Mouse (Mus musculus) spleen, adult 2 months (tissue): ENCODE measurements around the gene Ptprn2. TPM values are rescaled to one million over a fixed set of nuclear protein-coding genes. Genes with fewer than 3 reads are reported as not detected.

Experiments used
- DNase-seq, 2 experiments: peaks; one replicate each; pipeline versions ENCODE4 v3.0.0 to v3.0.0-alpha.2; 2012 to 2021; ENCODE audit warnings: low spot score in 2 of 2, low read depth in 1 of 2
- H3K27ac ChIP-seq: fragments of 200-500 bp; 2 replicates; pipeline ENCODE4 v1.5.1; 2012; ENCODE audit warnings: low read length, inconsistent platforms; ENCODE audit not compliant: insufficient read depth
- H3K27me3 ChIP-seq: fragments of 200-500 bp; 2 replicates; pipeline ENCODE4 v1.6.1; 2012; ENCODE audit warnings: mild to moderate bottlenecking, moderate library complexity, low read length, inconsistent platforms; ENCODE audit not compliant: control insufficient read depth, insufficient read depth
- H3K36me3 ChIP-seq: fragments of 200-500 bp; 2 replicates; pipeline ENCODE4 v1.6.1; 2012; ENCODE audit warnings: mild to moderate bottlenecking, low read length, inconsistent platforms; ENCODE audit not compliant: control insufficient read depth, insufficient read depth
- H3K4me1 ChIP-seq: fragments of 200-500 bp; 2 replicates; pipeline ENCODE4 v1.6.1; 2011; ENCODE audit warnings: inconsistent platforms; ENCODE audit not compliant: control insufficient read depth, insufficient read depth, insufficient read length
- H3K4me3 ChIP-seq: fragments of 200-500 bp; 2 replicates; pipeline ENCODE4 v1.5.1; 2011; ENCODE audit warnings: mild to moderate bottlenecking, inconsistent platforms; ENCODE audit not compliant: insufficient read depth, insufficient read length; ENCODE audit errors: extremely low read depth
- CTCF ChIP-seq: fragments of 200-500 bp; IDR thresholded peaks from 2 replicates; pipeline ENCODE4 v1.5.1; 2011; ENCODE audit warnings: mild to moderate bottlenecking, inconsistent platforms; ENCODE audit not compliant: insufficient read depth, insufficient read length, insufficient replicate concordance; ENCODE audit errors: extremely low read depth
- POLR2A ChIP-seq: fragments of 200-500 bp; IDR thresholded peaks from 2 replicates; pipeline ENCODE4 v1.6.1; 2011; ENCODE audit warnings: low read depth, low read length, inconsistent platforms
- WGBS: fragments of 180-500 bp; shearing (Covaris S2); methylation state at CpG from one replicate; pipeline ENCODE4 v1.1.7; 2018; 5-methylcytosine and 5-hydroxymethylcytosine counted together
- polyA plus RNA-seq: library from polyadenylated mRNA; depleted of rRNA; stranded (reverse); fragments of >200 nt; gene quantifications from 2 replicates; pipeline ENCODE4 v1.2.3, GENCODE M21; 2012

Gene Ptprn2
- polyA plus RNA-seq, 1 experiment = 0.96 TPM

DNA sequence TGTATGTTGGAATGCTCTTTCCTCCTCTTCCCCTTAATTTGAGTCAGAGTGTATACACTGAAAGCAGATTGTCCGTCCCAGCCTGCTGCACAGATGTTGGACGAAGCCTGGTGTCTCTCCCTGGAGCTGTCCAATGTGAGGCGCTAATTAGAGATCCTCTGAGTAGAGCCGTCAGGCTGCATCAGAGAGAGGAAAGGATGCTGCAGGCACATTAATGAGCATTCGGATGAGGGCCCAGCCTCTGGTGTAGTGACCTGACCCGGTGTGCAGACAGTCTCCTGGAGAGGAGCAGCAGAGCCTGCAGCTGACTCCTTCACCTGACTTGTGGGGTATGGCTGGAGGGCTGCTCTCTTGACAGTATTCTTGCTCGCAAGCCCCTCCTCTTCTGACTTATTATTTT is 370.8 kb downstream of the Ptprn2 start:
- no peak overlapping the region for H3K4me3 ChIP-seq
- no peak overlapping the region for H3K27ac ChIP-seq
- H3K27me3 ChIP-seq = no peaks in the 10 kb centered on the region
- no peak for TF ChIP-seq CTCF
- TF ChIP-seq POLR2A = no peak
- 78% methylated on average over 7 of the region's 7 CpGs for WGBS
- H3K4me1 ChIP-seq = no peaks in the 10 kb centered on the region
- no peaks in the 10 kb centered on the region for H3K36me3 ChIP-seq
- no peak for DNase-seq

DNA sequence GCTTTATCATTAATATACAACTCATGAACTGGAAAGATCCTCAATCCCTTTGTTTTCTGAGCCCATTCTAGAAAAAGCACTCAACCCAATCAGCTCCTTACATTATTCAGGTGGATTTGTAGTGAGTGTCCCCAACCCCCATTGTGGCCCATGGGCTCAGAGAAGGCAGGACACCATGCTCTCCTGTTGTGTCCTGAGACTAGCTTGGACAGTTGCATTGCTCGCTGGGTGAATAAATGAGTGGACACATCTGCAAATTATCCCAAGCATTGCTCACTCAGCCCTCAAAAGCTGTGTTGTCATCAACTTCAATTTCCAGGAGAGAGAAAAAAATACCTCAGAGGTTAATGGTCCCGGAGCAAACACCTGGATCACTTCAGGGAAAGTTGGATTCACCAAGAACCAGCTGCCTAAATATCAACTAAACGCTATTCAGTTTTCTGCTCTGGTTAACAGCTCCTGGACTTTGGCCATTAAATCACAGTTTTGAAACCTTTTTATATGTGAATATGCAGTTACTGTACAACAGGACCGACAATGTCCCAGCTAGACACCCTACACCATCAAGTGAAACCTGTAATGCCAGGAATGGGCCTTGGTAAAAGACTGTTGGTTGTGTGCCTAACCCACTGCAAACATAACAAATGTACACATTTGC is 376.0 kb downstream of the Ptprn2 start:
- Histone ChIP-seq H3K4me3 (no peak overlapping the region), H3K27ac (no peak overlapping the region), H3K27me3 (no peaks in the 10 kb centered on the region), H3K36me3 (no peaks in the 10 kb centered on the region), H3K4me1 (no peaks in the 10 kb centered on the region)
- TF ChIP-seq CTCF (no peak), POLR2A (no peak)
- DNase-seq = no peak
- WGBS = 88% methylated on average over 4 of the region's 4 CpGs

DNA sequence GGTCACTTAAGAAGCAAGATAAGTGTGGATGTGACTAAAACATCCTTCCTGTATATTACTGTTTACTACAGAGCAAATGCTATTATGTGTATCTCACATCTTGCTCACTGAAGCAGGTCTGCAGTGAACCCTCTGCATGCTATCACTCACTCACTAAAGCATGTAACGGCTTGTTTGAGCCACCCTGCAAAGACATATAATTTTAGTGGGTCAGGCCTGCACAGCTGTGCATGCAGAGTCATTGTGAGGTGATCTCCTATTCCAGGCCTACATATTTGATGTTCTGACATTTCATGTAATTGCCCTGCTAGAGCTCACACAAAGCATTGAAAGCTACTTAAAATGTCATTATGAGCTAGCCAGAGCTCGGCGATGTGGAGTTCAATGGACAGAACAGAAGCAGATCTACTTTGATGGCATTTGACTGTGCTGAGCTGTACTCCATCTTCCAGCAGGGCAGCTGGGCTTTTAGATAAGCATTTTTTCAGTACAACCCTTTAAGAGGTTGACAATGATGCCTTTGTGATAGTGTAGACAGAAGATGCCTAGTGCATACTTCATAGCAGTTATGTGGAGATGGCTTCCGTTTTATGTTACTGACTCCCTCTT is 377.9 kb downstream of the Ptprn2 start:
- no peak overlapping the region for H3K4me3 ChIP-seq
- no peak overlapping the region for H3K27ac ChIP-seq
- no peaks in the 10 kb centered on the region for H3K4me1 ChIP-seq
- 89% methylated on average over 4 of the region's 4 CpGs for WGBS
- no peak for DNase-seq
- H3K27me3 ChIP-seq = no peaks in the 10 kb centered on the region
- no peaks in the 10 kb centered on the region for H3K36me3 ChIP-seq
- TF ChIP-seq POLR2A = no peak
- TF ChIP-seq CTCF = no peak

DNA sequence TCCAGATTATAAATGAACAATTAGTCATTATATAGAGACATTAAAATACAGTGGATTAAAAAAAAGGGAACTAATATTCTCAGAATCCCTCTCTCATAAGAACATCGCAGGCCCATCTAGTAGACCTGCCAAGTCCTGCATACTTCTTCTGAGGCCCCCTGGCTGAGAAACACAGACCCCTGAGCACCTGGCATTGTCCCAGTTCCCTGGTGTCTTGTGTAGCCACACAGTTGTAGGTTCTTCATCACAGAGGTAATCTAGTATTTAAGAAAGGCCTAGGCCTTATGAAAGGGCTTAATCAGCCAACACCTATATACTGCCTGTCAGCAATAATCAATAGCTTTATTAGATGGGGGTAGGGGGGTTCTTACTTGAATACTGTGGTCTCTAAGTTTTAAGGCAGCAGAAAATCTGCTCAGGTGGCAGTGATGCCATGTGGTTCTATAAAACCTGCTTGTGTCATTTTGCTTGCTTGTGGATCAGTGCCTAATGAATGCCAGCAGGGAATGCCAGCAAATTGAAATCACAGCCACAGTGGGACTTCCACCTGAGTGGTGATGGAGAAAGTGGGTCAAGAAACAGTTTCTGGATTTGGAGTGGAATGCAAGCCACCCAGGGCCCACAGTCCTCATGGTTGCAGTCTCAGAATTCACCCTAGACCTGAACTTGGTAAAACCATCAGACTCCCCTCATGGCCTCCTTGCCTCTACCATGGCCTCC is 388.5 kb downstream of the Ptprn2 start:
- no peak for DNase-seq
- 79% methylated on average over 1 of the region's 1 CpGs for WGBS
- no peak for TF ChIP-seq POLR2A
- TF ChIP-seq CTCF = no peak
- Histone ChIP-seq H3K36me3 (no peaks in the 10 kb centered on the region), H3K27ac (no peak overlapping the region), H3K4me3 (no peak overlapping the region), H3K27me3 (no peaks in the 10 kb centered on the region), H3K4me1 (no peaks in the 10 kb centered on the region)

DNA sequence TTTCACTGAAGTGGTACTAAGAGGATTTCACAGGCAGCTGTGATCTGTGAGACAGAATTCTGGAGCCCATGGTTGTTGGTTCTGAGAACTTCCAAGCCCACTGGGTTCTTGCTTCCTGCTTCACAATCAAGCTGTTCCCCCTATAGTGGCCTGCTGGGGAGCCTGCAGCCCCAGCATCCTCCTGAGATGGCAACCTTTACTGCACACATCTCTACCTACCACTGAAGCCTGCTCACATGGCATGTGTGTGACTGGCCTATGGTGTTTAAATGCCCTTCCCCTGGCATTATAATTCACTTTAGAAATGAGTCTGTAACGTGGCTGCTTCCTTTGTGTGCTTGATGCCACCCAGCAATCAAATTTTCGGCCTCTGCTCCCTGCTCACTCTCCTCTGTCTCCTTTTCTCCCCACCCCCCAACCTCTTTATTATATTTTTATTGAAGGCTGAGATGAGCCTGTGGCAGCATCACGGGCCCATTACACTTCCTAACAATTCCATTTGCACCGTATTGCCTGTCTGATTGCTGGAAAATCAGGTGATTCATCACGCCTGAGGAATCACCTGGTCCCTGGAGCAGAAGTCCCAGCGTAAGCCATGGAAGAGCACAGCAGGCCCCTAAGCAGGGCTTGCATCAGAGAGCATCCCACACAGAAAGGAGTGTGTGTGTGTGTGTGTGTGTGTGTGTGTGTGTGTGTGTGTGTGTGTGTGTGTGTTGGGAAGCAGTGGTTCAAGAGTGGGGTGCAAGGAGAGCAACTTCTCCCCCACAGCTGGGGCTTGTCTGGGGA is 402.2 kb downstream of the Ptprn2 start:
- no peaks in the 10 kb centered on the region for H3K27me3 ChIP-seq
- no peak for DNase-seq
- no peaks in the 10 kb centered on the region for H3K36me3 ChIP-seq
- no peak for TF ChIP-seq CTCF
- no peak for TF ChIP-seq POLR2A
- no peak overlapping the region for H3K4me3 ChIP-seq
- WGBS = 72% methylated on average over 6 of the region's 6 CpGs
- no peak overlapping the region for H3K27ac ChIP-seq
- H3K4me1 ChIP-seq = no peaks in the 10 kb centered on the region

DNA sequence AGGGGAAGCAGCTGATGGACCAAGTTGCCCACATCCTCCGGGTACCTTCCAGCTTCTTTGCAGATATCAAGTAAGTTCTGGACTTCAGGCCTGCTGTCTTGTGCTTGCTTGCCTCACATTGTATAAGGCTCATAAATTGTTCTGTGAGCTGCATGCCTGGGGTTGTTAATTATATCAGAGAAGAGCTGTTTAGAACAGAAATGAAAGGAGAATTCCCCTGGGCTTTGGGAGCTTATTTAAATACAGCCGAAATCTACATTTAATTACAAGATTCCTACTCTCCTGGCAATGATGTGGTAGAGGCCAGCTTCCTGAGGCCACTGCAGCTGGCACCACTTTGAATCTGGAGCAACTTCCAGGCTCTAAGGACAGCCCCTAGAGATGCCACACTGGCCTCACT is 403.3 kb downstream of the Ptprn2 start:
- no peak for TF ChIP-seq POLR2A
- no peak for TF ChIP-seq CTCF
- WGBS = 77% methylated on average over 2 of the region's 2 CpGs

DNA sequence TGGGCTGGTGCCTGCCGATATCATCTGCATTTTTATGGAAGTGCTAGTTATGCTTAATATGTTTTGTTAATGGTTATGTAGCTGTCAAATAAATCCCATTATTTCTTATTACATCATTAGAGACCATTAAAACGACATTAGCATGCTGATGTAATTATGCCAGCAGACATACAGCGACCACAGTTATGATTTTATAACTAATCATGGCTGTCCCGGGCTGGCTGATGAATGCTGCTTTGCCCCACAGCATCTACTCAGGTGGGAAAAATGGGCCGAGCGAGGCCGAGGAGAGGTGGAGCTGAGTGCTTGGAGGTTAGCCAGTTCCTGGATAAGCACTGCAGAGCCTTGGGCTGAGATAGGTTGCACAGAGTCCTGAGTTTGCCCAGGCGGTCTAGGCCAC is 407.1 kb downstream of the Ptprn2 start:
- Histone ChIP-seq H3K36me3 (no peaks in the 10 kb centered on the region), H3K27me3 (no peaks in the 10 kb centered on the region), H3K4me3 (no peak overlapping the region), H3K27ac (no peak overlapping the region), H3K4me1 (no peaks in the 10 kb centered on the region)
- no peak for TF ChIP-seq CTCF
- TF ChIP-seq POLR2A = no peak
- DNase-seq = no peak
- 88% methylated on average over 8 of the region's 8 CpGs for WGBS

More for the DNA sequence above, 403.3 kb downstream of the Ptprn2 start:
- H3K27ac ChIP-seq = no peak overlapping the region
- H3K27me3 ChIP-seq = no peaks in the 10 kb centered on the region
- no peaks in the 10 kb centered on the region for H3K4me1 ChIP-seq
- H3K36me3 ChIP-seq = no peaks in the 10 kb centered on the region
- H3K4me3 ChIP-seq = no peak overlapping the region
- DNase-seq = no peak
